Mouse (Mus musculus) left cerebral cortex, adult 2 months (tissue): ENCODE measurements around the gene Glipr1l2. TPM values are rescaled to one million over a fixed set of nuclear protein-coding genes. Genes with fewer than 3 reads are reported as not detected.
"Not testable (repeated sequence)": the region's sequence is repeated elsewhere in the genome, so short reads cannot be mapped to it uniquely, and the experiment has no call there.

ENCODE experiments used
- DNase-seq, 2 experiments: peaks; one replicate each; pipeline ENCODE4 v3.0.0; 2021 to 2022; ENCODE audit warnings: low spot score in 2 of 2, mixed read lengths in 1 of 2; ENCODE audit errors: extremely low spot score in 1 of 2
- H3K27ac ChIP-seq: fragments of 200-600 bp; 2 replicates; pipeline ENCODE4 v1.8.1; 2022
- H3K4me3 ChIP-seq: fragments of 200-600 bp; 2 replicates; pipeline ENCODE4 v1.8.1; 2022
- CTCF ChIP-seq: fragments of 200-600 bp; IDR thresholded peaks from 2 replicates; pipeline ENCODE4 v1.8.1; 2022; ENCODE audit warnings: antibody characterized with exemption, mild to moderate bottlenecking, moderate library complexity
- intact Hi-C: fragments of 180-260 bp; cut with DNase I; formaldehyde crosslinking; loops from one replicate; pipeline ENCODE4 v1.15.1; 2025
- long read RNA-seq, 2 experiments: library from polyadenylated mRNA; stranded (forward); transcript quantifications; one replicate each; pipeline ENCODE4 v2.0.0; 2021; ENCODE audit warnings: borderline mapping rate in 2 of 2
- total RNA-seq, 2 experiments: library from RNA; stranded (reverse); gene quantifications; 2 replicates each; pipeline ENCODE4 v1.2.3; 2021

Gene Glipr1l2
- not detected for total RNA-seq
- long read RNA-seq, experiment 1, result 0 reads
- long read RNA-seq, experiment 2, result 0 reads

GRCm38 (mm10) chr10:112083157-112083556 lies at the start of gene Glipr1l2:
Gene Glipr1l2, plus strand, starts transcription at chr10:112083354.
- intact Hi-C loops, result no loop called here
- no peak for DNase-seq
- no peak within 1 kb of the TSS for H3K4me3 ChIP-seq
- H3K27ac ChIP-seq, result no peak within 1 kb of the TSS
- no peak for TF ChIP-seq CTCF

DNA sequence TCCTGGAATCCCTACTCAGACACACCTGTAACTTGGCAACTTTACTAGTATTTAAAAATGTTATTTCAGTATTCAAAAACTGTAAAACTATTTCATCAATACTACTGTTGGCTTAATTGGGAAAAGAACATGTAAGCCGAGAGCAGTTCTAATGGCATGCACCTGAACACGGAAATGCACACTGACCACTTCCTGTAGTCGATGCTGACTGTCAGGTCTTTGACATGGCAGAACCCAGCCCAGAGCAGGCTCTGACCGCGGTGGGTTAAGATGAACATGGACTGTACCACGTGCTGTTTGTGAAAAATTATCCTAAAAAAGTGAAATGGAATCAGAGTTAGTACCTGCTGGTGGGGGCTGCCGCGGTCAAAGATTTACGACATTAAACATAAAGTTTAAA lies 39.6 kb upstream of the Glipr1l2 start:
- H3K27ac ChIP-seq, H3K4me3 ChIP-seq, DNase-seq, intact Hi-C loops: not testable (repeated sequence)

- H3K27ac ChIP-seq, H3K4me3 ChIP-seq, intact Hi-C loops, DNase-seq: not testable (repeated sequence)
Observed at GRCm38 (mm10) chr10:112044283-112044682, 38.9 kb upstream of the Glipr1l2 start.

GRCm38 (mm10) chr10:112051220-112051619 lies 31.9 kb upstream of the Glipr1l2 start:
- intact Hi-C loops, result no loop called here
- no peak for DNase-seq
- no peak for TF ChIP-seq CTCF

DNA sequence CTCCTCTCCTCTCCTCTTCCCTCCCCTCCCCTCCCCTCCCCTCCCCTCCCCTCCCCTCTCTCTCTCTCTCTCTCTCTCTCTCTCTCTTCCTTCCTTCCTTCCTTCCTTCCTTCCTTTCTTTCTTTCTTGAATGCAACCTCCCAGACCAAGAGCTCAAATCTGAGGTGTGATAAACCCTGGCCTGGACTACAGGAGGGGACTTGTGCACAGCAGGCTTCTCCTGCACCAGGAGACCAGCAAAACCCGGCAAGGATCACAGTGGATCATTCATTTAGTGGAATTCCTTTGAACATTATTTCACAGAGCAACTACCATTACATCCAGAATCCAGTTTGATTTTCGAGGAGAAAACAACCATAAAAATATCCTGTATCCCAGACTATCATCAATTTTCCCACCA lies 31.2 kb upstream of the Glipr1l2 start:
- DNase-seq, H3K27ac ChIP-seq, H3K4me3 ChIP-seq, intact Hi-C loops: not testable (repeated sequence)

More at GRCm38 (mm10) chr10:112051220-112051619, 31.9 kb upstream of the Glipr1l2 start:
- no peak overlapping the region for H3K27ac ChIP-seq
- no peak overlapping the region for H3K4me3 ChIP-seq

- Histone ChIP-seq H3K27ac (no peak within 1 kb of the TSS), H3K4me3 (no peak within 1 kb of the TSS)
- DNase-seq, result peak; percentile 78 to 82
- TF ChIP-seq CTCF, result peak; percentile 68
- intact Hi-C loops, result loop anchor here (5.0 kb wide), 3 partner anchors 47 to 742 kb away; partner anchors contain the start of genes Caps2 and Glipr1l3
Observed at GRCm38 (mm10) chr10:112059702-112060582, 23.2 kb upstream of the Glipr1l2 start, which contains the start of gene Glipr1l1. Gene Glipr1l1, plus strand, starts transcription at chr10:112060189.

- H3K4me3 ChIP-seq, DNase-seq, H3K27ac ChIP-seq: not testable (repeated sequence)
- intact Hi-C loops, result loop anchor here (5.0 kb wide), 2 partner anchors 47 to 742 kb away; no protein-coding TSS in a partner anchor
Observed at GRCm38 (mm10) chr10:112060583-112060934, 22.6 kb upstream of the Glipr1l2 start.

DNA sequence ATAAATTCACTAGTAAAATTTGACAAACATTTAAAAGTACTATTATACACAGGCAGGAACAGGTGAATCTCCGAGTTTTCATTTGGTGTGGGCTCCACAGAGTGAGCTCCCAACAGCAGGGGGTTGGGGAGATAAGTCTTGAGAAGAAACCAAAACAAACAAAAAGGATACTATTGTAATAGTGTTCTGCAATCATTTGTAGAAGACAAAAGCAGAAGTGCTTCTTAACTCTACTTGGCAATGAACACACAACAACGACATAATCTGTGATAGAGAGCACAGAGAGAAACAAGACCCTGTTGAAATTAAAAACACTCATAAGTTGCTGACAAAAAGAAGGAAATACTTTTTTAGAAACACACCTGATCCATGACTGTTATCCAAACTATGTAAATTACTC lies 3.1 kb upstream of the Glipr1l2 start:
- intact Hi-C loops, result no loop called here
- DNase-seq, result no peak
- Histone ChIP-seq H3K27ac (no peak overlapping the region), H3K4me3 (no peak overlapping the region)
- no peak for TF ChIP-seq CTCF

DNA sequence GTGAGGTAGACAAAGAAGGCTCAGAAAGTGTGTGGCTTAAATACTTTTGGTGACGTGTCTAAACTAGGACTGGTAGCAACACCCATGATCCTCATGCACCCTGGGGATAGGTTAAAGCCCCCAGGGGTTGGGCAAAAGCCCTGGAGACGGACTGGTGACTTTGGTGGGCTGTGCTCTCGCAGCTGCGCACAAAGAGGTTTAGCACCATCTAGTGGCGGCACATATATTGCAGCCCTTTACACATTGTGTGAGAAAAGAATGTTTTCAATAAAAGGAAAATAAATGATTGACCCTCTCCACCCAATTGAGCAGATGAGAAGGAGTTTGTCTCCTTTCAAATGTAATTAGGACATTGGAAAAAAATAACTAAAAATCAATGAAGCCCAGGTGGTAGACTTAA lies 22.6 kb downstream of the Glipr1l2 start:
- intact Hi-C loops, result loop anchor here (2.0 to 5.0 kb wide), 2 partner anchors 43 to 129 kb away; partner anchors contain the start of gene Glipr1l1
- not testable (repeated sequence) for H3K4me3 ChIP-seq, H3K27ac ChIP-seq
- DNase-seq, result peak; percentile 49 to 62
- peak; percentile 82 for TF ChIP-seq CTCF

- no peak overlapping the region for H3K27ac ChIP-seq
- H3K4me3 ChIP-seq, result no peak overlapping the region
- DNase-seq, result no peak
- no peak for TF ChIP-seq CTCF
- intact Hi-C loops, result no loop called here
Observed at GRCm38 (mm10) chr10:112110401-112110800, 27.2 kb downstream of the Glipr1l2 start.

GRCm38 (mm10) chr10:112125090-112125489 lies 41.9 kb downstream of the Glipr1l2 start:
- intact Hi-C loops, H3K27ac ChIP-seq, H3K4me3 ChIP-seq, DNase-seq: not testable (repeated sequence)

DNA sequence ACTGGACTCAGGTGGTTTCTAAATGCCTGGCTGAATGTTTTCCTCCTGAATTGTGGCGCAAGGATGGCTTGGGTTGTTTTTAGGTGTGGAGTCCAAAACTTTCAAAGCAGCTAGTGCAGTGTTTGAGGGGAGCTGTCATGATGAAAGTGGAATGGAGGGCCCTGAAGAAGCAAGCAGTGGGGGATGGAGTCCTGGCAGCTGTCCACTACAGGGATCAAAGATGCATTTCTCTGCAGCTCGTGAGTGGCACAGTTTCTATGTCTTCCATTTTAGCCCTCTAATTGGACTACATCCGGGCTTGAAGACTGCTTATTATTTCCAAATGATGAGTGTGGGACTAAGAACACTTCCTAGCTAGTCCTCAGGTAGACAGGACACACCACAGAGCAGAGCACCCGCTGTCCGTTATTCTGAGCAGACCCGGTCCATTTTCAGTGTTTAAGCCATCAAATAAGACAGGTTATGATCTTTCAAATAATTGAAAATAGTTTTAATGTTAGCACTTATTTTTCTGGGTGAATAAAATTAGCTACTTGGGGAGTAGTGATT lies 44.6 kb downstream of the Glipr1l2 start:
- H3K27ac ChIP-seq, H3K4me3 ChIP-seq, DNase-seq, intact Hi-C loops: not testable (repeated sequence)
